Mouse (Mus musculus): ENCODE measurements around the gene Cep41.

Gene Cep41

GRCm38 (mm10) chr6:30673764-30674561 lies 19.6 kb downstream of the Cep41 start:
- no peak for DNase-seq

- no peak for DNase-seq
These were observed 21.9 kb downstream of the Cep41 start for GRCm38 (mm10) chr6:30671696-30672095.

- no peak for DNase-seq
These were observed 26.0 kb downstream of the Cep41 start for GRCm38 (mm10) chr6:30667585-30667984.

DNA sequence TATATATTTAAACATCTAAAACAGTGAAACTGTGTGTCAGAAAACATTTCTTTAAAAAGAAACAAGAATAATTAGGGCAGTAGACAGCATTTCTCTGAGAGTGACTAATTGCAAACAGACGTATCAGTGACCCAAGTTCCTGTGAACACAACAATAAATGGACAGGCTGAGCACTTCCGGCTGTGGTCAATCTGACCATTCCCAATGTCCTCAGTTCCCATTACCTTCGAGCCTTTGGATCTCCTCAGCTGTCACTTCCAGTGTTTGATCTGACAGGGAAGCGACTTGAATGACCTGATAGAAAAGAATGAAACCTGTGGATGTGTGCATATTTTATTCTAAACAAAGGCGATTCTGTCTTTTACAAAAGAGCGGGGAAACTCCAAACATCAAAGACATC lies 27.5 kb downstream of the Cep41 start:
- no peak for DNase-seq

- DNase-seq: no peak
These were observed 28.3 kb downstream of the Cep41 start for GRCm38 (mm10) chr6:30665296-30665695.

GRCm38 (mm10) chr6:30664776-30665175 lies 28.8 kb downstream of the Cep41 start:
- no peak for DNase-seq

- no peak for DNase-seq
These were observed 34.9 kb downstream of the Cep41 start for GRCm38 (mm10) chr6:30658619-30659018.

GRCm38 (mm10) chr6:30657279-30657678 lies 36.3 kb downstream of the Cep41 start:
- DNase-seq: no peak

GRCm38 (mm10) chr6:30654932-30655331 lies 38.6 kb downstream of the Cep41 start:
- no peak for DNase-seq

GRCm38 (mm10) chr6:30654402-30654859 lies 39.1 kb downstream of the Cep41 start:
- no peak for DNase-seq

DNA sequence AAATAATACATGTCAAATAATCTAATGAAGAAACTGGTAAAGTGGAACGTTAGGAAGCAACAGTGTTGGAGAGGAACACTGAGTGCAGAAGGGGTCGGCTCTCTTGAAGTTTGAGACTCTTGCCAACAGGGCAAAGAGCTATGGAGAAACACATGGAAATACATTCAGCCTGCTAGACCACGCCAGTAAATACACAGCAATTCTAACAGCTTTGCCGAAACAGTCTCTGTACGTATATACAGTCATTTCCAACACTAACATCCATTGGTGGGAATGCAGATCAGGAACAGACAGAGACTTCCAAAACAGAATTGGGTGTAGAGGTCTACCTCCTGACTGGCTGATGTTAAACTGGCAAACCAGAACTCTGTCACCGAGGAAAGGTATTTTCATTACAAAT lies 40.0 kb downstream of the Cep41 start:
- no peak for DNase-seq

- DNase-seq: no peak
These were observed 40.9 kb downstream of the Cep41 start for GRCm38 (mm10) chr6:30652425-30653188.

- no peak for DNase-seq
These were observed 43.8 kb downstream of the Cep41 start for GRCm38 (mm10) chr6:30649651-30650296.

GRCm38 (mm10) chr6:30645379-30645778 lies 48.2 kb downstream of the Cep41 start:
- DNase-seq: no peak

- DNase-seq: no peak
These were observed 49.1 kb downstream of the Cep41 start for GRCm38 (mm10) chr6:30644462-30644861.

DNA sequence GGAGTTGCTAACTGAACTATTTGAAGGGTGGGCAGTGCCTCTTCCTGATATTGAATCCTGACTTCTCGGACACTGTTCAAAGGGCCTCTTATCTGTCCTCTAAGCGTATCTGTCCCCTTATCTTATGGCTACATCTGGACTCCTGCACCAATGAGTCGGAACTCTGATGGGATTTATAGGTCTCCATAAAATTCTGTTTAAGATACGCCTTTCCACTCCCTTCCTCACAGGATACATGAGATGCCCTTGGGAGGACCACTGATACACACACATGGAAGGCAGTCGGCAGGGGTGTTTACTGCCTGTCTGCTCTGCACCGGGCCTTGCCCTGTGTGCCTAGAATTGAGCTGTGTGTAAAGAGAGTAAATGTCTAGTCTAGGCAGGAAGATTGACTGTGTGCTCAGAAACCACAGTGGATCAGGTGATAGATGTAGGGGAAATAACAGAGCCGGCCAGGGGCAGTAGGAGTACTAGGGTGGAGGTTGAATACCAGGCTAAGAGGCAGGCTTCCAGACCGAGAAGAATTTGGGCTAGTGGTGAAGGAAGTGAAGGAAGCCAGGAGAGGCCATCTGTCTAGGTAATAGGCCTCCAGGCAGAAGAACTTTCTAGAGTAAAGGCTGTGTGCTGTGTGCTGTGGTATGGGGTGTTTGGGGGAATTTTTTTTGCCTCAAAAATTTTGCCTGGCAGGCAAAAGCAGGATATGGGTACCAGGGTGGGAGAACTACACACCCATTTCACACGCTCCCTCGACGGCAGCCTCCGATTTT lies 49.7 kb downstream of the Cep41 start:
- no peak for DNase-seq

GRCm38 (mm10) chr6:30638674-30639268 lies 54.8 kb downstream of the Cep41 start, which contains the start of gene Cpa1:
Gene Cpa1, plus strand, starts transcription at chr6:30639218.
- no peak for DNase-seq

DNA sequence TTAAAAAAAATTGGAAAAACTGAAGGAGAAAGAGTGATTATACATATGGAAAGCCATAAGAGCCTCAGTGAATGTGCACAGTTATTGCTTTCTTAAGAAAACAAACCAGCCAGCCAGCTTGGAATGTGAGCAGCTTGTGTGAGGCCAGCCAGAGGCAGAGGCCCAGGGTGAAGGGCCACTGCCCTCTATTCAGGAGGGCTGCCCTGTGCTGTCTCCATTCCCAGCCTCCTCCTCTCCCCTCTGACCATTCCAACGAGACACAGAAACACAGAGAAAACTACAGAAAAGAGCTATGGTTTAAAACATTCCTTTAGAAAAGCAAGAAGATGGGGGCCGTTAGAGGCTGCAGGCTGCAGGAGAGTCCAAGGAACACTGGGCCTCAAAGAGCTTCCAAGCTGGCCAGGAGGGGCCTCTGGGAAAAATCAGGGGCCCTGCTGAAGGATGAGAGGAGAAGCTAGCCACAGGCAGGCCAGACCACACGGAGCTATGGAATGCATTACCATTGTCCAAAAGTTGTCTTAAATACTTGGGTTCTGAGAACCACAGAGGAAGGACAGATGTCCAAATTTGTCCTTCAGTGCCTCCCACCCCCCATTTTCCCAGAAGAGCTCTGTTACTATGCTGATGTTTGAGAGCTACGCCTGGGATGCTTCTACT lies 57.2 kb downstream of the Cep41 start:
- no peak for DNase-seq

DNA sequence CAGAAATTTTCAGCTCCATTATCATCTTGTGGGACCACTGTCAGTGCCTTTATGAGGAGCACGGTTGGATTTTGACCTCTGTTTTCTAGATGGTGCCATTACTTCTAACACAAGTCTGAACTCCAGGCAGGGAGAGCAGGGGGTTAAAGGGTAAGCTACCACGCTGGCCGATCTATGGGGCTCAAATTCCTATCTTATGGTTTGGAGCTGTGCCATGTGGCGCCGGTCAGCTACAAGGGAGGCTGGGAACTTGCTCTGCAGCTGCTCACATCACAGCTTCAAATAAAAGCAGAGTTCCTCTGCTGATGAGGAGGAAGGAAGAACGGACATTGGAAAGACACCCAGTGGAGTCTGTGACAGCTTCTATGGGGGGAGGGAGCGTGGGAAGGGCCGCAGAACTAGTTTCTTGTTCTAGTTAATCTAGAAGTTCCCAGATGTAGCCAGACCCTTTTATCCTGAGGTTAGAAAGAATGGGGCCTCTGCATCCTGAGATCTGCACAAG lies 58.1 kb downstream of the Cep41 start:
- DNase-seq: no peak

DNA sequence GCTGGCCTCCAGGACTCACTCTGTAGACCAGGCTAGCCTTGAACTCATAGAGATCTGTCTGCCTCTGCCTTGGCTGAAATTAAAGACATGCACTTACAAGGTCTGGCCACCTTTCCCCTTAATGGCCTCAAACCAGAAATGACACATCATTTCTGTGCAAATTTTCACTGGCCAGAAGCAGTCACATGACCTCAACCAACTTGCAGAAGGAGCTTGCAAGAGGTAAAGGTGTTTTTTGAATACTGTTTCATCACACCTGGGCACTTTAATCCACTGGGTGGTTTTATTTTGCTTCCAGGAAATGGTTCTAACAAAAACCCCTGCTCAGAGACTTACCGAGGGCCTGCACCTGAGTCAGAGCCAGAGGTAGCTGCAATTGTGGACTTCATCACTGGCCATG lies 63.6 kb downstream of the Cep41 start:
- no peak for DNase-seq

- DNase-seq: peak; percentile 6
These were observed 65.4 kb downstream of the Cep41 start for GRCm38 (mm10) chr6:30628152-30628551.

- DNase-seq: no peak
These were observed 68.8 kb downstream of the Cep41 start for GRCm38 (mm10) chr6:30624763-30625162.
